Mouse (Mus musculus) lung, postnatal 0 days (tissue): ENCODE data around the gene Dgki. TPM values are rescaled to one million over a fixed set of nuclear protein-coding genes. Genes with fewer than 3 reads are reported as not detected.

Experiments used
- ATAC-seq: fragments of 200-750 bp; cut with Nextera tagmentation; 2 replicates; pipeline ENCODE4 v1.8.0; 2017; ENCODE audit warnings: moderate library complexity
- DNase-seq: peaks from one replicate; pipeline ENCODE4 v3.0.0-alpha.2; 2016; ENCODE audit warnings: low spot score
- H3K27ac ChIP-seq: fragments of 300-500 bp; sonication (generic); 2 replicates; pipeline ENCODE4 v1.5.1; 2014; ENCODE audit warnings: antibody characterized with exemption, mild to moderate bottlenecking, low read length, mixed read lengths
- H3K27me3 ChIP-seq: fragments of 300-500 bp; sonication (generic); replicated peaks from 2 replicates; pipeline ENCODE4 v1.6.1; 2014; ENCODE audit warnings: low read length, mixed read lengths; ENCODE audit not compliant: insufficient read depth
- H3K36me3 ChIP-seq: fragments of 300-500 bp; sonication (generic); 2 replicates; pipeline ENCODE4 v1.6.1; 2014; ENCODE audit warnings: low read length, mixed read lengths; ENCODE audit not compliant: insufficient read depth
- H3K4me1 ChIP-seq: fragments of 300-500 bp; sonication (generic); 2 replicates; pipeline ENCODE4 v1.6.1; 2014; ENCODE audit warnings: antibody characterized with exemption, low read depth, low read length, mixed read lengths; ENCODE audit not compliant: insufficient read depth
- H3K4me2 ChIP-seq: fragments of 300-500 bp; sonication (generic); replicated peaks from 2 replicates; pipeline ENCODE4 v1.6.1; 2014; ENCODE audit warnings: low read depth, mild to moderate bottlenecking, low read length, moderate library complexity, mixed read lengths
- H3K4me3 ChIP-seq: fragments of 300-500 bp; sonication (generic); 2 replicates; pipeline ENCODE4 v1.5.1; 2014; ENCODE audit warnings: low read depth, low read length
- H3K9ac ChIP-seq: fragments of 300-500 bp; sonication (generic); replicated peaks from 2 replicates; pipeline ENCODE4 v1.6.1; 2014; ENCODE audit warnings: low read depth, mild to moderate bottlenecking
- H3K9me3 ChIP-seq: fragments of 300-500 bp; sonication (generic); 2 replicates; pipeline ENCODE4 v1.6.1; 2016; ENCODE audit warnings: low read length, mixed read lengths
- CTCF ChIP-seq: IDR thresholded peaks from 2 replicates; pipeline ENCODE4 v1.5.1; 2016; ENCODE audit warnings: antibody characterized with exemption, mild to moderate bottlenecking
- EP300 ChIP-seq: IDR thresholded peaks from 2 replicates; pipeline ENCODE4 v1.6.1; 2016; ENCODE audit warnings: antibody characterized with exemption, mild to moderate bottlenecking, control low read depth
- WGBS: fragments of 180-500 bp; shearing (Covaris S2); extraction: QIAGEN DNeasy Blood & Tissue Kit; methylation state at CpG from one replicate; pipeline ENCODE4 v1.1.7; 2014; 5-methylcytosine and 5-hydroxymethylcytosine counted together
- polyA plus RNA-seq: library from polyadenylated mRNA; unstranded; fragments of >200 nt; fragmentation: Nextera tagmentation; extraction: Ambion mirVana; gene quantifications from 2 replicates; pipeline ENCODE4 v1.2.1, GENCODE M21; 2015

Gene Dgki
- polyA plus RNA-seq, 1 experiment from 2014 or later = 0.45 TPM

- Histone ChIP-seq H3K36me3 (no peaks in the 10 kb centered on the region), H3K27ac (no peak overlapping the region), H3K4me1 (no peaks in the 10 kb centered on the region), H3K4me3 (no peak overlapping the region), H3K9me3 (no peaks in the 10 kb centered on the region), H3K4me2 (no peak overlapping the region), H3K27me3 (no peaks in the 10 kb centered on the region), H3K9ac (no peak overlapping the region)
- ATAC-seq (no peak), DNase-seq (no peak)
- 48% methylated on average over 5 of the region's 5 CpGs for WGBS
- TF ChIP-seq CTCF (no peak), EP300 (no peak)
Measured at GRCm38 (mm10) chr6:37100413-37100812, 199.6 kb downstream of the Dgki start.

GRCm38 (mm10) chr6:37097356-37098155 is 202.4 kb downstream of the Dgki start:
- Histone ChIP-seq H3K4me3 (no peak overlapping the region), H3K9ac (no peak overlapping the region), H3K4me2 (peak overlapping the region; percentile 43), H3K4me1 (no peaks in the 10 kb centered on the region), H3K36me3 (no peaks in the 10 kb centered on the region), H3K27ac (peak overlapping the region; percentile 43; the same call in 1 of the 2 replicates), H3K9me3 (no peaks in the 10 kb centered on the region), H3K27me3 (no peaks in the 10 kb centered on the region)
- ATAC-seq (peak; percentile 91), DNase-seq (peak; percentile 93)
- TF ChIP-seq EP300 = peak; percentile 90
- TF ChIP-seq CTCF = peak; percentile 93
- 31% methylated on average over 18 of the region's 18 CpGs for WGBS

DNA sequence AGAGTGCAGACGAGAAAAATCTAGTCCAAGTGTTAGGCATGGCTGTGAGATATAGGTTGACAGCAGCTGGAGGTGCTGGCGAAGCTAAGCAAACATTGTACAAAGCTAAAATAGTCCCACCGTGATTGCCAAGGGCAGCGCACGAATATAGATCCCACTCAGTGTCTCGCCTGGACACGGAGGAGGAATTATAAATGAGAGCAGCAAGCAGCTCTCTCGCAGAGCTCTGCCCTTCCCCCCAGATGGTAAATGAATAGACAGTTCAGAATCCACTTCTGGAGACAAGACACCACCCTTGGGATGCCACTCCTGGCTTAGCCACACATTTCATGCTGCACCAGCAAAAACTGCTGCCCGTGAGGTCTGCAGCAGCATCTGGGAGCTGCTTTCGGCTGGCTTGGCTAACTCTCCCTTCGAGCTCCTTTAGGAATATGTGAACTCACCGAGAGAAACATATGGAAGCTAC is 203.1 kb downstream of the Dgki start:
- WGBS = 24% methylated on average over 12 of the region's 12 CpGs
- Histone ChIP-seq H3K4me3 (no peak overlapping the region), H3K4me1 (no peaks in the 10 kb centered on the region), H3K9ac (no peak overlapping the region), H3K4me2 (peak overlapping the region; percentile 43), H3K9me3 (no peaks in the 10 kb centered on the region), H3K27ac (no peak overlapping the region), H3K36me3 (no peaks in the 10 kb centered on the region), H3K27me3 (no peaks in the 10 kb centered on the region)
- TF ChIP-seq CTCF (no peak), EP300 (no peak)
- ATAC-seq (no peak), DNase-seq (peak; percentile 13)

GRCm38 (mm10) chr6:37089148-37090111 is 210.6 kb downstream of the Dgki start:
- H3K9me3 ChIP-seq = no peaks in the 10 kb centered on the region
- no peak overlapping the region for H3K4me3 ChIP-seq
- no peak overlapping the region for H3K9ac ChIP-seq
- ATAC-seq = no peak
- no peak overlapping the region for H3K4me2 ChIP-seq
- H3K27ac ChIP-seq = no peak overlapping the region
- TF ChIP-seq EP300 (no peak), CTCF (no peak)
- H3K27me3 ChIP-seq = no peaks in the 10 kb centered on the region
- 47% methylated on average over 8 of the region's 8 CpGs for WGBS
- no peaks in the 10 kb centered on the region for H3K4me1 ChIP-seq
- no peak for DNase-seq
- H3K36me3 ChIP-seq = no peaks in the 10 kb centered on the region

- Histone ChIP-seq H3K27me3 (no peaks in the 10 kb centered on the region), H3K9ac (no peak overlapping the region), H3K4me2 (no peak overlapping the region), H3K36me3 (no peaks in the 10 kb centered on the region), H3K27ac (no peak overlapping the region), H3K9me3 (no peaks in the 10 kb centered on the region), H3K4me1 (no peaks in the 10 kb centered on the region), H3K4me3 (no peak overlapping the region)
- ATAC-seq (no peak), DNase-seq (no peak)
- WGBS = 94% methylated on average over 3 of the region's 3 CpGs
- TF ChIP-seq CTCF (no peak), EP300 (no peak)
Measured at GRCm38 (mm10) chr6:37082990-37083389, 217.0 kb downstream of the Dgki start.

- no peak overlapping the region for H3K4me2 ChIP-seq
- H3K4me1 ChIP-seq = no peaks in the 10 kb centered on the region
- peak; percentile 28 for DNase-seq
- H3K9ac ChIP-seq = no peak overlapping the region
- H3K9me3 ChIP-seq = no peaks in the 10 kb centered on the region
- H3K27ac ChIP-seq = no peak overlapping the region
- H3K27me3 ChIP-seq = no peaks in the 10 kb centered on the region
- 56% methylated on average over 9 of the region's 9 CpGs for WGBS
- no peak for TF ChIP-seq EP300
- TF ChIP-seq CTCF = no peak
- no peaks in the 10 kb centered on the region for H3K36me3 ChIP-seq
- no peak overlapping the region for H3K4me3 ChIP-seq
- ATAC-seq = no peak
Measured at GRCm38 (mm10) chr6:37072401-37073016, 227.5 kb downstream of the Dgki start.
